Mouse (Mus musculus): ENCODE data around the gene Entpd7.

GRCm38 (mm10) chr19:43753226-43753835 lies 63.9 kb downstream of the Entpd7 start:
- TF ChIP-seq CTCF (IDR thresholded peaks at IDR 0.05; ENCODE audit: insufficient read depth, low read length) (peak; percentile 65), POLR2A (IDR thresholded peaks at IDR 0.05; ENCODE audit: borderline replicate concordance, extremely low read depth, low read depth, low read length) (no peak)
